Mouse (Mus musculus): ENCODE measurements around the gene Ahcyl2.

- no peak for TF ChIP-seq CTCF (IDR thresholded peaks at IDR 0.05; ENCODE audit: insufficient read depth, low read length)
- TF ChIP-seq POLR2A (IDR thresholded peaks at IDR 0.05; ENCODE audit: borderline replicate concordance, extremely low read depth, low read depth, low read length): no peak
These were observed 133.6 kb downstream of the Ahcyl2 start for GRCm38 (mm10) chr6:29901450-29901849.

Data from lung, adult 2 months (tissue).